Mouse (Mus musculus) heart, postnatal 25 days (tissue): ENCODE results near the gene Tnnt2. TPM values are rescaled to one million over a fixed set of nuclear protein-coding genes. Genes with fewer than 3 reads are reported as not detected.

Experiments
- DNase-seq: peaks from one replicate; pipeline ENCODE4 v3.0.0; 2022; ENCODE audit warnings: low spot score
- intact Hi-C: fragments of 180-260 bp; cut with DNase I; formaldehyde crosslinking; loops from one replicate; pipeline ENCODE4 v1.15.1; 2025
- total RNA-seq, 2 experiments: library from RNA; stranded (reverse); gene quantifications; 2 replicates each; pipeline ENCODE4 v1.2.3; 2021

Gene Tnnt2
- total RNA-seq = 1,000 to 10,000 TPM; 8,717 to 8,772 TPM

DNA sequence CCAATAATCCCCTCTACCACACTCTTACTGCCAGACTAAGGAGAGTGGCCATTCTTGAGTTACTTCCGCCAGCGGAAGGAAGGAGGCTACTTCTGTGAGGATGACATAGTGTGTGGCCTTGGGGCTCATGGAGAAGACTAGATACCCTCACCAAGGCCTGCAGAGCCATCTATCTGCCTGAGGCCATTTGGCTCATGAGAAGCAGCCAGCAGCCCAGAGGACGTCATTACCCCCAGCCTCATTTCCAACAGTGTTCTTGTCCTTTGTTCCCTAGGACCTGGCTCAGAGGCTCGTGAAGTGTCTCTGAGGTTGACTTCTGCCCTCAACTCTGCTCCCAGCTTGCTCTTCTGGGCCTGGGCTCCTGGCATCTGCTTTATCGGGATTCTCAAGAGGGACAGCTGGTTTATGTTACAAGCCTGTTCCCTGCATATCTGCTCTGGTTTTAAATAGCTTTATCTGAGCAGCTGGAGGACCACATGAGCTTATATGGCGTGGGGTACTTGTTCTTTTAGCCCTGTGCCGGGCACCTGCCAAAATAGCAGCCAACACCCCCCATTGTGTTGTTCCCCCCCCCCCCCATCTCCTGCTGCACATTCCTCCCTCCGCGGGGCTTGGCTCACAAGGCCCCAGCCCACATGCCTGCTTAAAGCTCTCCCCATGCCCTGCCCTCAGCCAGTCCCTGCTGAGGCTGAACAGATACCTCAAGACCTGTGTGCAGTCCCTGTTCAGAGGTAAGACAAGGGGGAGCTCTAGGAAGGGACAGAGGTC is at the start of gene Tnnt2:
Tnnt2 (plus strand) TSS at position 639 of the 768 bp plus-strand sequence.
- intact Hi-C loops = no loop called here

DNA sequence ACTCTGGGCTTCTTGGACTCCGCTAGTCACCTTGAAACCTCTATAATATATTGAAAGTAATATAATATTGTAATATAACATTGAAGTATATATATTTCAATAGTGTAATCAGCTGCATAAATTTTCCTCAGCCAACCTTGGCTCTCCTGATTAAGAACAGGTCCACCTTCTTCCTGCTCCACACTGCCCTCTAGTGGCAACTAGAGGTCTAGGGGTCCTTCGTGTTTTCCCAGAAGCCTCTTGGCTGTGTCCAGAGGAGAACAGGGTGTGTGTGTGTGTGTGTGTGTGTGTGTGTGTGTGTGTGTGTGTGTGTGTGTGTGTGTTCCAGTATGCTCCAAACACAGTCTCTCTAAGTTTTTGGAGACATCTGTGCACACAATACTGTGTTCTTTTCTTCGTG is 48.4 kb upstream of the Tnnt2 start:
- peak; percentile 44 for DNase-seq
- intact Hi-C loops = loop anchor here (2.0 kb wide), 1 partner anchor 69 kb away; no protein-coding TSS in a partner anchor

More for the DNA sequence above, at the start of gene Tnnt2:
- DNase-seq = peak; percentile 46

DNA sequence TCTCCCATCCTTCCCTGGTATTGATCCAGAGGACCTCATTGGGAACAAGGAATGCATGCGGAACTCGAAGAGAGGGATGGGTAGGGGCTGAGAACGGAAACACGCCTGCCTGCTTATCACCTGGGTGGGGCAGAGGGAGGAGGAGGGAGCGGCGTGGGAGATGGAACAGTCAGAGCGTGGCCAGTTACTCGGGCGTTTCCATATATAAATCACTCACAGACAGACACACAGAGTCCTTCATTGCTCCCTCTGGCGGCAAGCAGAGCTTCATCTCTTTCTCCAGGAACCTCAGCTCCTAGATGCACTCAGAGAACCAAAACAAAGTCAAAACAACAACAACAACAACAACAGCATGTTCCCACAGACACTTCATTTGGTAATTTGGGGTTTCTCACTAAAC is 47.4 kb upstream of the Tnnt2 start:
- intact Hi-C loops = loop anchor here (2.0 kb wide), 1 partner anchor 70 kb away; no protein-coding TSS in a partner anchor
- DNase-seq = peak; percentile 23

- DNase-seq = no peak
- intact Hi-C loops = loop anchor here (2.0 kb wide), 1 partner anchor 71 kb away; no protein-coding TSS in a partner anchor
Observed at GRCm38 (mm10) chr1:135789815-135790214, 46.3 kb upstream of the Tnnt2 start.

DNA sequence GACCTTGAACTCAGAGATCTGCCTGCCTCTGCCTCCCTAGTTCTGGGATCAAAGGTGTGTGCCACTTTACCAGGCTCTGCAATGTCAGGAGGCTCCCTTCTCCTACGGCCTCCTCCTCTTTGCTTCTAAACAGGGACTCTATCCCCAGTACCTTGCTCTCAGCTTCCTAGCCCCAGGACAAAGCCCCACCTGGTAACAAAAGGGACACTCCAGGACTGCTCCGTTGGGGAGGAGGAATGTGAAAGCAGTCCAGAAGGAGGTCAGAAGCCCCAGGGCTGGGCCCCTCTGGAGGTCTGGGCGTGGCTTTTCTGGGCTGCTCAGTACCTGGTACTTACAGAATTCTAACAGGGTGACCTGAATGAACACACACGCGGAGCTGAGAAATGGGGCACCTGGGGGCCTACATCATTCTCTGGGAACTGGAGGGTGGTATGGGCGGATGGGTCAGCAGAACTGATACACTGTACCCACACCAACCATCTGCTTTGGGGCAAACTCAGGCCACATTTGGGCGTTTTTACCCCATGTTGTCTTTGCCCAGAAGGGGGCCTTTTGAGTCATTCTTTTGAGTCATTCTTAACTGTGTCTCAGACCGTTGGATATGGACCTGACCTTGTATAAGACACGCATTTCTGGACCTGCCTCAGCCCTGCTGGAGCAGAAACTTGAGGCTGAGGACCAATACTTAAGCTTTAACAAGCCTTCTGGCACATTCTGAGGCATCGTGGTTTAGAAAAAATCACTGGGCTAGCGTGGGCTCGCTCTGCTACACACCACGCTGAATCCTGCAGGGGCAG is 43.8 kb upstream of the Tnnt2 start:
- intact Hi-C loops = no loop called here
- DNase-seq = no peak

DNA sequence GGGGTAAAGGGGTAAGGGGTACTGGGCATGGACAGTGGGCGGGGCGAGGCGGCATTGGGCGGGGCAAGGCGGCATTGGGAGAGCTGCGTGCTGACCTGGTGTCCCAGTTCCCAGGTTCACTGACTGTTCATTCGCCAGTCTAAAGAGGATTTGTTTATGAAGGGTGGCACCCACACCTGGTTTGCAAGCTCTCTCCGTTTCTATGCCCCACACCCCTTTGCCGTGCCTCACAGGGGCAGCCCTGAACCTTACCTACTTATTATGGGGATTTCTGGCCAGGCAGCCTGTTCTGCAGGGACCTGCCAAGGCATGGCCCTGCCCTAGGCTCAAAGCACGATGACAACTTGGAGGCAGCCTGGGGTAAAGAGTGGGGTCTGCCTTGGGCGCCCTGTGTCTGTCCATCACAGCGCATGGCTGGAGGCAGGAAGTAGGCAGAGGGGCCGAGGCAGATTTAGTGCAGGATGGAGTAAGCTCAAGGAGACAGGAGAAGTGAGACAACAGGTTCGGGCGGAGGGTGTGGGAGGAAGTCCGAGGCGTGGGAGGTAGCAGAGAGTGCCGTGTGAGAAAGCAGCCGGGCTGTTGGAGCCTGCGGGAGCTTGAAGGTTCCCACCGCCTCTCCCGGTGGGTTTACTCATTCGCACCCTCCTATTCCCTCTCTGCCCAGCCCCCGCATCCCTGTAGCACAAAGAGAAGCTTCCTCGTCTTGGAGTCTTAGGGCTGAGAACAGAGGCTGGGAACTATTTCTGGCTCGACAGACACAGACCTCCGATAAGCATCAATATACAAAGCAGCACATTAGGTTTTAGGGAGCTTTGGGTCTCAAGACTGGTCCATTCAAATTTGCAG is 42.6 kb upstream of the Tnnt2 start:
- intact Hi-C loops = no loop called here
- DNase-seq = no peak

GRCm38 (mm10) chr1:135794216-135795134 is 41.7 kb upstream of the Tnnt2 start:
- intact Hi-C loops = no loop called here
- DNase-seq = no peak

DNA sequence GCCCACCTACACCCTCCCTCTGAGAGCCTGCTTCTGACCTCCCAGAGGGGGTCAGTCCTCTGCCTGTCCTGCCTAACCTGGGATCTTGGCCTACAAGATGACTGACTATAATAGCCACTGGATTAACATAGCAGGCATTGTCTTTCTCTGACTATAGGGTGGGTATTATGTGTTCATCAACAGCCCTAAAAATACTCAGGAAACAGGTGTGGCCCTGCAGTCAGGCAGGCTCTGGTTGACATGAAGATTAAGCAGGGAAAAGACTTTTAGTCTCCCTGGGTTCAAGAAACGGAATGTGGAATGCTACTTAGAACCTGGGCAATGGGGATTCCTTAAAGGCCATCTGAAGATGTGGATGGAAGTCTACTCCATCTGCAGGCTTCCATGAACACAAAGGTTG is 37.7 kb upstream of the Tnnt2 start:
- no peak for DNase-seq
- intact Hi-C loops = no loop called here

GRCm38 (mm10) chr1:135799109-135799627 is 37.0 kb upstream of the Tnnt2 start:
- DNase-seq = no peak
- intact Hi-C loops = no loop called here

DNA sequence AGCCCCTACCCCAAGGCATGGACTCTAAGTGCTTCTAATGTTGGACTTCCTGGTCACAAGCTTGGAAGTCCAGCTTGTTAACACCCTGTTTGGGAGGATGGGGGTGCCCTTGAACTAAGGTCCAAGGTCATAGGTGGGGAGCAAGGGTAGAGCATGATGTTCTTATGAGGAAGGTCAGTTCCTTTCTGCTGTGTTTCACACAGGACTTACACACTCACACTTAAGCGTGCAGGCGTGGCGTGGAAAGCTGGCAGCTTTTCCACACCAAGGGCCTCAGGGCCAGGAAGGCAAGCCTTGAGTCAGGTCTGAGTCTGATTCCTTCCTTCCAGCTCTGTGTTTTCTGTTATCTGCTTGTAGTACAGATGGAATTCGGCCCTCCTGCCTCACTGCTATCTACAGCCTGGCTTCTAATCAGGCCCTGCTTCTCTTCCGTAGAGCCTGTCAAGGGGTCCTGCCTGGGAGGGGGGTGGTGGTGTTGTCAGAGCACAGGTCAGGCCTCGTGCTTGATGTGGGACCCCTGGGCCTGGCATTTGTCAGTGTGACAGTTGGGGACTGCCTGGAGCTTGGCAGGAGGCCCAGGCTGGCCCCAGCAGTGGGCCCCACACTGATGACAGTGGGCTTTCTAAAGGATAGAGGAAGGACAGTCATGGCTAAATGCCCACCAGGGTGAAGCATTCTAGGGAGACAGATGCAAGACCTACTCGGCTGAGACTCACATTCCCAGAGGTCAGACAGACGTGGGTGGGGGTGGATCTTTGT is 35.8 kb upstream of the Tnnt2 start:
- intact Hi-C loops = no loop called here
- no peak for DNase-seq

DNA sequence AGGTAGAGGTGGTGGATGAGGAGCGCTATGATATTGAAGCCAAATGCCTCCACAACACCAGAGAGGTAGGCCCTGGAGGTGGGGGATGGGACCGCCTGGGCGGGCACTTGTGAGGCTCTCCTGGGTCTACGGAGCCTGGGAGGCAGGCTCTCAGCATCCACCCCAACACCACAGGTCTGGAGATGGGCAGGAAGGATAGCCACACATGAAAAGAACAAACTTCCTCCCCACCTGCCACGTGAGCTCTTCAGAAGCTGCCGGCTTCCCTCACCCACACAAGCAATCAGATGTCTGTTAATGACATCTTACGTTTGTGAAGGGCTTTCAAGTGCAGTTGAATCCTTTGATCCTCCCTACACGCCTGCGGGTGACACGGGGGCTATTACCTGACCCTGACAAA is 28.6 kb upstream of the Tnnt2 start:
- intact Hi-C loops = no loop called here
- DNase-seq = no peak

DNA sequence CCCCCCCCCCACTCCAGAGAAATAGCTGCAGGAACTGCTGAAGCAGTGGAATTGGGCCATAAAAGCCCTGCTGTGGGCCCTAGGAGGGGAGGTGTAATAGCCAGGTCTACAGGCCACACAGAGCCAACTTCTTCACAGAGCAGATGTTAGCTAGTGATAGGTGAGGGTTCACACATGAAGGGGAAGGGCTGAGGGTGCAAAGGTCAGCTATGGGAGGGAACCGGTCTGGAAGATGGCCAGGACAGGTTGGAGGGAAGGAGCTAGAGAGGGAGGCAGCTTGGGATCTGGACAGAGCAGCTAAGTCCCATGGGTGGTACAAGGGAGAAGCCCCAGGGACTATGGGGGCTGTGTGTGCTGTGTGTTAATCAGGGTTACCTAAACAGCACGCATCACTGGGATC is 26.0 kb upstream of the Tnnt2 start:
- no peak for DNase-seq
- intact Hi-C loops = no loop called here

DNA sequence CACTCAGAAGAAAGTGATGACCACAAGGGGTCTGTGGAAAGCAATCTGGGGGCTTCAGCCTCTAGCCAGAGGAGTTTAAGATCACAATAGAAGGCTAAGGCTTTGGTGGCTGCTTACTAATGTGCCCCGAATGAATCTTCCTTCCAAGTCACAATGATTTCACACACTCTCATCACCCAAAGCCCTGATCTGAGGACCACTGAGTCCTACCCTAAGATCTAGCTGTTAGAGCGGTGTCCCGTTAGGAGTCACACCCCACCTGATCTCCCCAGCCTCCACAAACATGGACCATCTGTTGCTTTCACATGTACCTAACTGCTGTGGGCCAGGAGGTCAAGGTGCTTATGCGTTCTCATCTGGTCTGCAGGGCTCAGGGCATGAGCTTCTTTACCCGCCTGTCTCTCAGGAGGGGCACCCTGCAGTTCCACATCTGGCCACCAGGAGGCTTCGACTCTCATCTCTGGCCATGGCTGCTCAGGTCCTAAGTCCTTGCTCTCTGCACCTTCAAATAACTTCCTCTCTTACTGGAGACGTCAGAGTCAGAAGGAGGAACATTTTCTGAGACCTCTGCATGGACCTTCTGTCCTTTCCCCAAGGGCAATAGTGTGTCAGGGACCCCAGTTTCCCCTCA is 25.0 kb upstream of the Tnnt2 start:
- intact Hi-C loops = no loop called here

GRCm38 (mm10) chr1:135812205-135812604 is 23.9 kb upstream of the Tnnt2 start:
- DNase-seq = no peak
- intact Hi-C loops = loop anchor here (2.0 kb wide), 1 partner anchor 17 kb away; no protein-coding TSS in a partner anchor

More for the DNA sequence above, 25.0 kb upstream of the Tnnt2 start:
- peak; percentile 48 for DNase-seq

- no peak for DNase-seq
- intact Hi-C loops = loop anchor here (2.0 kb wide), 1 partner anchor 16 kb away; no protein-coding TSS in a partner anchor
Observed at GRCm38 (mm10) chr1:135812618-135813017, 23.5 kb upstream of the Tnnt2 start.

GRCm38 (mm10) chr1:135813071-135813470 is 23.1 kb upstream of the Tnnt2 start:
- intact Hi-C loops = loop anchor here (2.0 kb wide), 1 partner anchor 16 kb away; no protein-coding TSS in a partner anchor
- DNase-seq = no peak

DNA sequence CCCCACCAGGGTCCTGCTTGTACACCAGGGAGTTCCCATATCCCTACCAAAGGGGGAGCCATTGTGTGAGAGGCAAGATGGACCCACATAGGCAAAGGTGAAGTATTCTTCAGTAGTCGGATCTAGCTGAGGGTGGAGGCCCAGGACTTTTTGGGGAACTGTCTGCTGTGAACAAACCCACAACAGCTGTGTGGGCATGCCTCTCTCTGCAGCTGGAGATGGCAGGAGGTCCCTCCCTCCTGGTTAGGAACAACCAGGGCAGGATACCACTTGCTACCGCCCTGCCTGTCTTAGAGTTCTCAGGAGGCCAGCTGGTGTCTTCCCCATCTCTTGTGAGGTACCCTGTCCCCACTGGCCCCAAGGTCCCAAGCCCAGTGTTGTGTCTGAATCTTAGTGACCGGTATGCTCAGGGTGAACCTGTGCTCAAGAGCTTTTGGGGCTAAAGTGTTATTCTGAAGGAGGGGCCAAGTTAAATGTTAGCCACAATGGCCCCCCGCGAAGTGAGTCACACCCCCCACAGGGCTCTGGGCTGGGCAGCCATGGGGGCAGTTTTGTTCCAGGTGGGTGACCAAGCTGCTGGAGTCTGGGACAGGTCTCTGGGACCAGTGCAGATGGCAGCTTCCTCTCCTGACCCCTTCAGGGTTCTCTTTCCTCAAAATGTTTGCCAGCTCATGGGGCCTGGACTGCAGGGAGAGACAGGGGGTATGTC is 22.3 kb upstream of the Tnnt2 start:
- DNase-seq = no peak
- intact Hi-C loops = loop anchor here (2.0 kb wide), 1 partner anchor 15 kb away; no protein-coding TSS in a partner anchor
